Mouse (Mus musculus) embryonic facial prominence, embryonic 14.5 days (tissue): ENCODE measurements around the gene Zfp879. TPM values are rescaled to one million over a fixed set of nuclear protein-coding genes. Genes with fewer than 3 reads are reported as not detected.

Experiments
- ATAC-seq: fragments of 200-750 bp; cut with Nextera tagmentation; 2 replicates; pipeline ENCODE4 v1.8.0; 2017; ENCODE audit warnings: low read depth, moderate number of reproducible peaks, moderate TSS enrichment
- DNase-seq: peaks from one replicate; pipeline ENCODE4 v3.0.0-alpha.2; 2015; ENCODE audit warnings: low spot score
- H3K27ac ChIP-seq: fragments of 300-500 bp; sonication (generic); replicated peaks from 2 replicates; pipeline ENCODE4 v1.5.1; 2014; ENCODE audit warnings: low read depth, mild to moderate bottlenecking, low read length, moderate library complexity
- H3K27me3 ChIP-seq: fragments of 300-500 bp; sonication (generic); replicated peaks from 2 replicates; pipeline ENCODE4 v1.6.1; 2014; ENCODE audit warnings: low read length; ENCODE audit not compliant: control insufficient read depth, insufficient read depth
- H3K36me3 ChIP-seq: fragments of 300-500 bp; sonication (generic); 2 replicates; pipeline ENCODE4 v1.6.1; 2014; ENCODE audit warnings: low read length, mixed read lengths; ENCODE audit not compliant: control insufficient read depth, insufficient read depth
- H3K4me1 ChIP-seq: fragments of 300-500 bp; sonication (generic); 2 replicates; pipeline ENCODE4 v1.6.1; 2014; ENCODE audit warnings: antibody characterized with exemption, low read length; ENCODE audit not compliant: control insufficient read depth, insufficient read depth
- H3K4me2 ChIP-seq: fragments of 300-500 bp; sonication (generic); 2 replicates; pipeline ENCODE4 v1.6.1; 2014; ENCODE audit warnings: low read depth, mild to moderate bottlenecking, low read length, moderate library complexity, mixed read lengths
- H3K4me3 ChIP-seq: fragments of 300-500 bp; sonication (generic); 2 replicates; pipeline ENCODE4 v1.5.1; 2014; ENCODE audit warnings: low read depth, mild to moderate bottlenecking, low read length
- H3K9ac ChIP-seq: fragments of 300-500 bp; sonication (generic); 2 replicates; pipeline ENCODE4 v1.6.1; 2014; ENCODE audit warnings: low read depth, mild to moderate bottlenecking, low read length, moderate library complexity, mixed read lengths
- H3K9me3 ChIP-seq: fragments of 300-500 bp; sonication (generic); 2 replicates; pipeline ENCODE4 v1.6.1; 2016; ENCODE audit warnings: low read length; ENCODE audit not compliant: control insufficient read depth
- WGBS: fragments of 180-500 bp; shearing (Covaris S2); extraction: QIAGEN DNeasy Blood & Tissue Kit; methylation state at CpG from one replicate; pipeline ENCODE4 v1.1.7; 2014; 5-methylcytosine and 5-hydroxymethylcytosine counted together
- polyA plus RNA-seq: library from polyadenylated mRNA; unstranded; fragments of >200 nt; fragmentation: Nextera tagmentation; extraction: Ambion mirVana; gene quantifications from 2 replicates; pipeline ENCODE4 v1.2.1, GENCODE M21; 2014

Gene Zfp879
- polyA plus RNA-seq, 1 experiment from 2014 or later, result 0.81 TPM

GRCm38 (mm10) chr11:50814233-50814632 lies 27.1 kb downstream of the Zfp879 start:
- Histone ChIP-seq H3K27ac (no peak overlapping the region), H3K4me3 (no peak overlapping the region), H3K9me3 (peaks cover 85% of the 10 kb centered on the region), H3K36me3 (peaks cover 99% of the 10 kb centered on the region), H3K4me1 (no peaks in the 10 kb centered on the region), H3K27me3 (no peaks in the 10 kb centered on the region), H3K9ac (no peak overlapping the region), H3K4me2 (no peak overlapping the region)
- DNase-seq, result no peak
- 99% methylated on average over 4 of the region's 4 CpGs for WGBS
- ATAC-seq, result no peak

DNA sequence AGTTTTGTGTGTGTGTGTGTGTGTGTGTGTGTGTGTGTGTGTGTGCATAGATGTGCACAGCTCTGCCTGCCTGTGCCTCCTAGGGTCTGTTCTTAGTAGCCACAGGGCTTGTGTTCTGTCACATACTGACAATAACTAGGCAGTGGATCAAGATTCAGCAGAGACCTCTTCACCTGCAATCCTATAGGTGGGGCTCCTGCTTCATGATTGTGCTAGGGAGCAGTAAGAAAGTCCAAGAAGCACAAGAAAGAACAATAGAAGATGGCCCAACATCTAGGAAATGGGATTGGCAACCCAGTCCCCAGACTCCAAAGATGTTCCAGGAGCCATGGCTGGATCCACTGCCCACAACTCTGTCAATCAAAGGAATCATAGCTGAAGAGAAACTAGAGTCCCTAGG lies 42.5 kb downstream of the Zfp879 start:
- Histone ChIP-seq H3K36me3 (peaks cover 9% of the 10 kb centered on the region), H3K9me3 (no peaks in the 10 kb centered on the region), H3K4me1 (no peaks in the 10 kb centered on the region), H3K27ac (no peak overlapping the region), H3K4me3 (no peak overlapping the region), H3K4me2 (no peak overlapping the region), H3K27me3 (no peaks in the 10 kb centered on the region), H3K9ac (no peak overlapping the region)
- no peak for ATAC-seq
- no peak for DNase-seq

- H3K9me3 ChIP-seq, result no peaks in the 10 kb centered on the region
- no peak for DNase-seq
- peaks cover 9% of the 10 kb centered on the region for H3K36me3 ChIP-seq
- ATAC-seq, result no peak
- no peaks in the 10 kb centered on the region for H3K4me1 ChIP-seq
- WGBS, result 61% methylated on average over 11 of the region's 11 CpGs
- no peak overlapping the region for H3K4me2 ChIP-seq
- H3K27ac ChIP-seq, result no peak overlapping the region
- H3K9ac ChIP-seq, result no peak overlapping the region
- H3K4me3 ChIP-seq, result no peak overlapping the region
- no peaks in the 10 kb centered on the region for H3K27me3 ChIP-seq
These were observed 43.7 kb downstream of the Zfp879 start for GRCm38 (mm10) chr11:50797674-50798073.

Other genes with a start within 250 kb of the Zfp879 start
- 24.6 and 25.7 TPM in 2 replicates for gene Adamts2, start 239.5 kb downstream of the Zfp879 start, polyA plus RNA-seq
- 45.9 and 49.4 TPM in 2 replicates for gene Zfp354c, start 13.8 kb downstream of the Zfp879 start, polyA plus RNA-seq
- gene Grm6, start 9.1 kb upstream of the Zfp879 start, polyA plus RNA-seq, result 0.05 and 0.13 TPM in 2 replicates
- gene Zfp454, start 46.1 kb upstream of the Zfp879 start, polyA plus RNA-seq, result 6.8 and 8.2 TPM in 2 replicates
- 10.1 and 10.5 TPM in 2 replicates for gene Zfp2, start 74.6 kb upstream of the Zfp879 start, polyA plus RNA-seq
- gene Zfp354b, start 90.1 kb upstream of the Zfp879 start, polyA plus RNA-seq, result 1.5 and 1.6 TPM in 2 replicates
- not detected in 2 replicates for gene 4933414I15Rik, start 102.2 kb upstream of the Zfp879 start, polyA plus RNA-seq
- gene Prop1, start 112.2 kb upstream of the Zfp879 start, polyA plus RNA-seq, result not detected in 2 replicates
- gene Olfr1378, start 125.0 kb upstream of the Zfp879 start, polyA plus RNA-seq, result not detected in 2 replicates
- 0.17 TPM in 1 of 2 replicates, not detected in the other for gene Olfr1377, start 140.4 kb upstream of the Zfp879 start, polyA plus RNA-seq
- gene Olfr51, start 162.0 kb upstream of the Zfp879 start, polyA plus RNA-seq, result not detected in 2 replicates
- 0.04 TPM in 1 of 2 replicates, not detected in the other for gene Olfr54, start 172.7 kb upstream of the Zfp879 start, polyA plus RNA-seq
- gene Olfr1375, start 206.6 kb upstream of the Zfp879 start, polyA plus RNA-seq, result not detected in 2 replicates
- 8.0 and 10.4 TPM in 2 replicates for gene Zfp354a, start 217.7 kb upstream of the Zfp879 start, polyA plus RNA-seq